46 mouse cellular contexts compared by ENCODE assay signal in the genomic region with DNA sequence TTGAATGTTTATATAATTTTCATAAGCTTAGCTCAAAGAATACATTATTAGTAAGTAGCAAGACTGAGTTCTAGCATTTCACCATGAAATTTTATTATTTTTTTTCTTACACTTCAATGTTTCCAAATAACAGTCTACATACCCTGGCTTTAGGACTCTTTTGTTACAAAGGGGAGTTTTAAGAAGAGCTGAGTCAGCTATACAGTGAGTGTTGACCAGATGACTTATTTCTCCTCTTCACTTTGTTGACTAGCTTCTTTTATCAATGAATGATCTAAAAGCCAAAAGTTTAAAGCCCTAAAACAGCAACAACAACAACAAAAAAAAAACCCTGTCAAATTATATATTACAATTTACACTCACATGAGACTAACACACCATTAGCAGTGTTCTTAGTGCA. TPM values are rescaled to one million over a fixed set of nuclear protein-coding genes. Genes with fewer than 3 reads are reported as not detected.
"Had no signal": no experiment of that assay in that cellular context is flagged by ENCODE, and none has a peak within 500 bp of the region (broad histone marks: within the 10 kb centered on the region; RNA-seq: fewer than 3 reads in every experiment).

No protein-coding gene starts in this region.

- H3K9me3 ChIP-seq: heart, embryonic 10.5 days; heart, embryonic 12.5 days; heart, embryonic 13.5 days; heart, embryonic 15.5 days; hindbrain, embryonic 10.5 days; hindbrain, embryonic 12.5 days; hindbrain, embryonic 13.5 days; hindbrain, embryonic 15.5 days; intestine, embryonic 15.5 days; kidney, embryonic 15.5 days had no signal

- H3K4me3 ChIP-seq: heart, embryonic 10.5 days; heart, embryonic 12.5 days; heart, embryonic 13.5 days; heart, embryonic 15.5 days; hindbrain, embryonic 10.5 days; hindbrain, embryonic 12.5 days; hindbrain, embryonic 13.5 days; hindbrain, embryonic 15.5 days; intestine, embryonic 15.5 days; kidney, embryonic 15.5 days; layer of hippocampus, adult 2 months; left cerebral cortex, adult 2 months had no signal

- H3K9ac ChIP-seq: heart, embryonic 12.5 days; heart, embryonic 13.5 days; heart, embryonic 15.5 days; hindbrain, embryonic 12.5 days; hindbrain, embryonic 13.5 days; hindbrain, embryonic 14.5 days; hindbrain, embryonic 15.5 days; intestine, embryonic 15.5 days; kidney, embryonic 15.5 days had no signal

- H3K27ac ChIP-seq: heart, embryonic 10.5 days; heart, embryonic 13.5 days; heart, embryonic 15.5 days; hindbrain, embryonic 10.5 days; hindbrain, embryonic 12.5 days; hindbrain, embryonic 13.5 days; hindbrain, embryonic 14.5 days; hindbrain, embryonic 15.5 days; hindbrain, postnatal 0 days; intestine, embryonic 15.5 days; kidney, embryonic 15.5 days; kidney, postnatal 0 days; layer of hippocampus, adult 2 months; left cerebral cortex, adult 2 months had no signal

- DNase-seq: heart, postnatal 10 days; heart, postnatal 14 days; heart, postnatal 36 days; heart, postnatal 4 days; kidney, adult 11 months; kidney, adult 18-20 months; kidney, adult 2 months; kidney, adult 8-10 months; kidney, adult 9 months; kidney, postnatal 10 days; kidney, postnatal 14 days; kidney, postnatal 25 days; kidney, postnatal 36 days; kidney, postnatal 4 days; layer of hippocampus, postnatal 36 days had no signal

- H3K4me2 ChIP-seq: heart, embryonic 11.5 days; heart, embryonic 12.5 days; heart, embryonic 13.5 days; heart, embryonic 15.5 days; hindbrain, embryonic 12.5 days; hindbrain, embryonic 13.5 days; hindbrain, embryonic 14.5 days; hindbrain, embryonic 15.5 days; intestine, embryonic 15.5 days; kidney, embryonic 15.5 days had no signal

- H3K27me3 ChIP-seq: heart, embryonic 12.5 days; heart, embryonic 13.5 days; heart, embryonic 15.5 days; hindbrain, embryonic 12.5 days; hindbrain, embryonic 13.5 days; hindbrain, embryonic 15.5 days; intestine, embryonic 15.5 days; kidney, embryonic 15.5 days had no signal

- H3K4me1 ChIP-seq: heart, embryonic 10.5 days; heart, embryonic 12.5 days; heart, embryonic 13.5 days; heart, embryonic 15.5 days; hindbrain, embryonic 10.5 days; hindbrain, embryonic 12.5 days; hindbrain, embryonic 13.5 days; hindbrain, embryonic 15.5 days; intestine, embryonic 15.5 days; kidney, embryonic 15.5 days had no signal

- H3K36me3 ChIP-seq: heart, embryonic 10.5 days; heart, embryonic 12.5 days; heart, embryonic 13.5 days; heart, embryonic 15.5 days; hindbrain, embryonic 10.5 days; hindbrain, embryonic 12.5 days; hindbrain, embryonic 13.5 days; hindbrain, embryonic 15.5 days; intestine, embryonic 15.5 days; kidney, embryonic 15.5 days had no signal

RNA-seq across cellular contexts. Expression of a gene that starts 31.8 kb away (rescaled TPM):
- total RNA-seq: heart, postnatal 10 days; heart, postnatal 14 days; heart, postnatal 36 days; heart, postnatal 4 days; hematopoietic stem cell, adult 5-6 weeks; hindbrain, postnatal 0 days; layer of hippocampus, adult 2 months; layer of hippocampus, postnatal 10 days; layer of hippocampus, postnatal 14 days; layer of hippocampus, postnatal 25 days; layer of hippocampus, postnatal 36 days; left cerebral cortex, adult 18-20 months; left cerebral cortex, adult 2 months; left cerebral cortex, adult 8-10 months had no signal
- polyA plus RNA-seq: heart, embryonic 10.5 days; heart, embryonic 11.5 days; heart, embryonic 12.5 days; heart, embryonic 13.5 days; heart, embryonic 14.5 days; heart, postnatal 0 days; hindbrain, embryonic 11.5 days; hindbrain, embryonic 12.5 days; hindbrain, embryonic 13.5 days; hindbrain, embryonic 14.5 days; hindbrain, embryonic 16.5 days; inflammation-experienced regulatory T-cells, adult 6 months; intestine, embryonic 14.5 days; intestine, postnatal 0 days; kidney, adult 2 months; kidney, embryonic 14.5 days; kidney, embryonic 15.5 days; kidney, postnatal 0 days; large intestine, adult 2 months had no signal
